Mouse (Mus musculus): ENCODE measurements at regions not wholly inside any gene's neighbourhood (a gene's known extent, or its start where the extent isn't known, plus 50 kb on each side); places are given as distances from the start of the nearest gene placed in this dataset.
A peak's percentile ranks its signal among the peaks of the same experiment; 100 is the strongest.

DNA sequence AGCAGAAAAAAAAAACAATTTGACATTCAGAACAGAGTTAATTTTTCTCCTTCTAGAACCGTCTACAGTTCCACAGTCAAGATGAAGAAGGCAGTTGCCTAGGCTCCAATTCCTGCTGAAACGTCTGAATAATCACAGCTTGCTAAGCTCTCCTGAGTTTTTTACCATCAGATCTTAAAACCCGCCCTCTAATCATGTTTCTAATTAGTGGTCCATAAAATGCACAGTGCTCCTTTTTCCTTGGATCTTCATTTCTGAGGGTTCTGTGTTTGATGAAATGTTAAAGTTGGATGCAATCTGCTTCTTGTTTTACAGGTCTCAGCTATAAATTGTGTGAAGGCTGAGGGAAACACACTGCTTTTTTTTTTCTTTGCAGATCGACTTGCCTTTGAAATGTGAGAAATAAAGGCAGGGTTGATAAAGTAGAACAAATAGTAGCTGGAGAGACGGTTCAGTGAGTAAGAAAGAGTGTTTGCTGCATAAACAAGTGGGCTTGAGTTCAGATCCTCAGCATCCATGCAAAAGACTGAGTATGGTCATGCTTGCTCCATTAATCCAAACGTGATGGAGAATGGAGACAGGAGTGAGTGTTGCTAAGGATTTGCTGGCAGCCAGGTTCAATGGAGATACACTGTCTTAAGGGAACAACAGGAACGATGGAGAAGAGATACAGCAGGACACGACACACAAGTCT, 499.3 kb downstream of the Nuf2 start:
- ATAC-seq (replicated peaks; ENCODE audit: insufficient number of reproducible peaks, low FRiP score, low TSS enrichment, low read depth), result no peak
- Histone ChIP-seq H3K27ac (replicated peaks; ENCODE audit: low read depth, low read length) (no peak overlapping the region), H3K4me3 (ENCODE audit: low read depth, low read length) (no peak overlapping the region), H3K27me3 (ENCODE audit: control insufficient read depth, insufficient read depth, low read length) (no peaks in the 10 kb centered on the region), H3K4me1 (ENCODE audit: control insufficient read depth, insufficient read depth, low read length) (no peaks in the 10 kb centered on the region), H3K4me2 (ENCODE audit: low read depth, low read length) (no peak overlapping the region), H3K9me3 (replicated peaks; ENCODE audit: control insufficient read depth, low read length) (no peaks in the 10 kb centered on the region), H3K36me3 (replicated peaks; ENCODE audit: control insufficient read depth, insufficient read depth, low read depth, low read length) (no peaks in the 10 kb centered on the region), H3K9ac (replicated peaks; ENCODE audit: low read length) (no peak overlapping the region)
- 59% methylated on average over 8 of the region's 8 CpGs for WGBS
- DNase-seq (ENCODE audit: low spot score), result peak; percentile 22

DNA sequence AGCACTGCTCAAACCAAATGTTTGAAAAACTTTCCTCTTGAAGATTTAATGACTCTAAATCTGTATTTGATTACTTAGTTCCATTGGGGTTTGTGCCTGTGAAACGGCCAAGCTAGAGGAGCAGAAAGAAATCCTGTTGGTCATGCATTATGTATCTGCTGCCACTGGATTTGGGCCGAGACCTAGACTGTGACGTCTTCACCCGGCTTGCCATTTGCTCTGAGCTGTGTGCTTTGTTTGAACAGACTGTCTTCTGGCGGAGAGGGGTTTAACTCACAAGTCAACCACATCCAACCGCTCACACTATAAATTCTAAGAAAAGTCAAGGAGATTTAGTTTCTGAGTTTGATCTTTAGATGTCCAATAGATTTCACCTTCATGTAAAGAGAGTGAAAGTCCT, 503.6 kb downstream of the Nuf2 start:
- no peak overlapping the region for H3K9ac ChIP-seq (replicated peaks; ENCODE audit: low read length)
- 53% methylated on average over 6 of the region's 6 CpGs for WGBS
- H3K27me3 ChIP-seq (ENCODE audit: control insufficient read depth, insufficient read depth, low read length), result no peaks in the 10 kb centered on the region
- ATAC-seq (replicated peaks; ENCODE audit: insufficient number of reproducible peaks, low FRiP score, low TSS enrichment, low read depth), result no peak
- H3K27ac ChIP-seq (replicated peaks; ENCODE audit: low read depth, low read length), result no peak overlapping the region
- H3K4me3 ChIP-seq (ENCODE audit: low read depth, low read length), result no peak overlapping the region
- H3K9me3 ChIP-seq (replicated peaks; ENCODE audit: control insufficient read depth, low read length), result no peaks in the 10 kb centered on the region
- H3K4me1 ChIP-seq (ENCODE audit: control insufficient read depth, insufficient read depth, low read length), result no peaks in the 10 kb centered on the region
- no peaks in the 10 kb centered on the region for H3K36me3 ChIP-seq (replicated peaks; ENCODE audit: control insufficient read depth, insufficient read depth, low read depth, low read length)
- DNase-seq (ENCODE audit: low spot score), result peak; percentile 5
- H3K4me2 ChIP-seq (ENCODE audit: low read depth, low read length), result no peak overlapping the region

DNA sequence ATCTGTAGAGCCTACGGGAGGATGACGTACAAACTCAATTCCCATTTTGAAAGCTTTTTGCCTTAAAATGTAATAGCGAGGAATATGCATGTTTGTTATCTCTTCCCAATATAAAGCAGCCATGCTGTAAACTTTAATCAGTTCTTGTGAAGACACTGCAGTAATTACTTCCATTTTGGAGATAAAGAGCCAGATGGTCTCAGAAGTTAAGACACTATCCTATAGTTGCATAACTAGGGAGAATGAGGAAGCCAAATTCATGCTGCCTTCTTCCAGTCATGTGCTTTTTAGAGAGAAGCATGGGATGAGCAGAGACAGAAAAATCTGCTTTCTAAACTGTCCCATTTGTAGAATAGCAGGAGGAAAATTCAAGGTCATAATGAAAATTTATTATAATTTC, 504.0 kb downstream of the Nuf2 start:
- DNase-seq (ENCODE audit: low spot score), result no peak
- H3K27ac ChIP-seq (replicated peaks; ENCODE audit: low read depth, low read length), result no peak overlapping the region
- no peak for ATAC-seq (replicated peaks; ENCODE audit: insufficient number of reproducible peaks, low FRiP score, low TSS enrichment, low read depth)
- H3K4me1 ChIP-seq (ENCODE audit: control insufficient read depth, insufficient read depth, low read length), result no peaks in the 10 kb centered on the region
- no peaks in the 10 kb centered on the region for H3K27me3 ChIP-seq (ENCODE audit: control insufficient read depth, insufficient read depth, low read length)
- no peaks in the 10 kb centered on the region for H3K36me3 ChIP-seq (replicated peaks; ENCODE audit: control insufficient read depth, insufficient read depth, low read depth, low read length)
- no peak overlapping the region for H3K4me2 ChIP-seq (ENCODE audit: low read depth, low read length)
- H3K9ac ChIP-seq (replicated peaks; ENCODE audit: low read length), result no peak overlapping the region
- H3K9me3 ChIP-seq (replicated peaks; ENCODE audit: control insufficient read depth, low read length), result no peaks in the 10 kb centered on the region
- 95% methylated on average over 3 of the region's 3 CpGs for WGBS
- H3K4me3 ChIP-seq (ENCODE audit: low read depth, low read length), result no peak overlapping the region

DNA sequence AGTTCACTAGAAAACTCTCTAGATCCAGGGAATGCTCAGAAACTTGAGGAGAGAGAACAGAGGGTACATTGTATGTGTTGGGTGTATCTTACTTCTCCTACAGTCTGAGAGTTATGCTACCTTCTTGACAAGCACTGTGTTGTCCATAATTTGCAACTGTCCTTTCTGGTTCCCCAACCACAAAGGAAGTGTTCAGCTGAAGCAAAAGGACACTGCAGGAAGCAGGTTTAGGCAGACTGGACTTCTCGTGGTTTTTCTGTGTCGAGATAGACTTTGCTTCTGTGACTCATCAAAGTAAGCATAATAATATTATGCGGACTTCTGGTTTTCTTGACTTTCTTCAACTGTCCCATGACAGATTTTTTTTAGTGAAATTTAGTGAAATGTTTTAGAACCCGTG, 506.7 kb downstream of the Nuf2 start:
- Histone ChIP-seq H3K36me3 (replicated peaks; ENCODE audit: control insufficient read depth, insufficient read depth, low read depth, low read length) (no peaks in the 10 kb centered on the region), H3K4me1 (ENCODE audit: control insufficient read depth, insufficient read depth, low read length) (no peaks in the 10 kb centered on the region), H3K9ac (replicated peaks; ENCODE audit: low read length) (no peak overlapping the region), H3K4me2 (ENCODE audit: low read depth, low read length) (no peak overlapping the region), H3K4me3 (ENCODE audit: low read depth, low read length) (no peak overlapping the region), H3K9me3 (replicated peaks; ENCODE audit: control insufficient read depth, low read length) (no peaks in the 10 kb centered on the region), H3K27me3 (ENCODE audit: control insufficient read depth, insufficient read depth, low read length) (no peaks in the 10 kb centered on the region), H3K27ac (replicated peaks; ENCODE audit: low read depth, low read length) (no peak overlapping the region)
- ATAC-seq (replicated peaks; ENCODE audit: insufficient number of reproducible peaks, low FRiP score, low TSS enrichment, low read depth) (no peak), DNase-seq (ENCODE audit: low spot score) (no peak)
- 85% methylated on average over 4 of the region's 4 CpGs for WGBS

DNA sequence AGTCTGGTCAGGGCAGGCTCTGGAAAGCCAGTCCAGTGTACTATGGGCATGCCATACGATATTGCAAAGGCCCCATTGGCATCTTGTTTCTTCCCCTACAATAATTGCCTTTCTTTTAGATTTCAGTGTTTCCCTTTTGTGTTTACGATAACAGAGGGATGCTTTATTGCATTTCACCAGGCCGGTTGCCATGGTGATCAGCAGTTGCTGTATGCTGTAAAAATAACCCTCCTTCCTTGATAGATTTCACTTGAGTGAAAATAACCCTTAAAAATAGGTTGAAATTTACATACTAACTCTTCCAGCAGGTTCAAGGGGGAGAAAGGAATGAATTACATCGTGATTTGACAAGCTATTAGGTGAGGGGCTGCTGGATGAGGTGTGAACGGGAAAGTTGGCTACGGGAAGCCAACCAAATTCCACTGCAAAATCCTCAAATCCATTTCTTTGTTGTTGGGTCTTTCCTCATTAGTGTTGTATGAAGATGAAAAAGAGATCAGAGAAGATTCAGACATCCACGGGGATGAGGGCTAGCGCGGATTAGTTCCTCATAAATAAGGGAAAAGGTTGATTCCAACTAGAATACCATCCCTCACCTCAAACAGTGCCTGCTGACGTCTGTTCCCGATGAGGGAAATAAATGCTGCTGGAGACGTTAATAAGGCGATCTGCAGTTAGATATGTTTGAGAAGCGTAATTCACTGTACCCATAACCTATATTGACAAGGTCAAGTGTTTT, 539.6 kb downstream of the Nuf2 start:
- ATAC-seq (replicated peaks; ENCODE audit: insufficient number of reproducible peaks, low FRiP score, low TSS enrichment, low read depth), result no peak
- Histone ChIP-seq H3K4me1 (ENCODE audit: control insufficient read depth, insufficient read depth, low read length) (no peaks in the 10 kb centered on the region), H3K9me3 (replicated peaks; ENCODE audit: control insufficient read depth, low read length) (no peaks in the 10 kb centered on the region), H3K27me3 (ENCODE audit: control insufficient read depth, insufficient read depth, low read length) (no peaks in the 10 kb centered on the region), H3K4me2 (ENCODE audit: low read depth, low read length) (no peak overlapping the region), H3K9ac (replicated peaks; ENCODE audit: low read length) (no peak overlapping the region), H3K27ac (replicated peaks; ENCODE audit: low read depth, low read length) (no peak overlapping the region), H3K4me3 (ENCODE audit: low read depth, low read length) (no peak overlapping the region), H3K36me3 (replicated peaks; ENCODE audit: control insufficient read depth, insufficient read depth, low read depth, low read length) (no peaks in the 10 kb centered on the region)
- DNase-seq (ENCODE audit: low spot score), result no peak
- 88% methylated on average over 14 of the region's 14 CpGs for WGBS

DNA sequence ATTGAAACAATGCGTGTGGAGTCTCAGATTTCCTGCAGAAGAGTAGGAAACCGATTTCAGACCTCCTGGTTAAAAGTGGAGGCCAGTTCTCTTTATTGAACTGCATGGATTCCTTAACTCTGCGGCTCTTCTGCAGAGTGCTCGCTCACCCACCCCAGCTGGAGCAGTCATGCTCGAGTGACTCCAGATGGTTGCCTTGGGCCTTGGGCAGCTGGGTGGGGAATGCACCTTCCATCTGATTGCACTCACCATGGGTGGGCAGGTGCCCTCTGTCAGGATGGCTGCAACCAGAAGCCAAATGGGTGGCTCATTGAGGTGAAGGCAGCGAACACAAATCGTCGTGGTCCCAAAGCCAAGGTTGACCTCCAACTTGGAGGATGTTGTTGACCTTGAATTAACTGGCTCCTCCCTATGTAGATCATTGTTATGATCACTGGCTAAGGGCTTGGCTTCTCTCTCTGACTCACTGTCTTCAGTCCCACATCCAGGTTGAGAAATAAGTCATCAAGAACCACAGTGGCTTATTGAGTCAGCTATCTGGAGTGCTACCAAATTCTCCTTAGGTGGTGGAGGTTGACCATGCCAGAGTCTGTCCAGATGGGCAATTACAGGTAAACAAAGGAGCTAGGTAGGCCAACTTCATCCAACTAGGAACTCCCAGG, 543.1 kb upstream of the Pbx1 start:
- DNase-seq (ENCODE audit: low spot score) (peak; percentile 44), ATAC-seq (replicated peaks; ENCODE audit: insufficient number of reproducible peaks, low FRiP score, low TSS enrichment, low read depth) (no peak)
- no peak overlapping the region for H3K4me3 ChIP-seq (ENCODE audit: low read depth, low read length)
- H3K9ac ChIP-seq (replicated peaks; ENCODE audit: low read length), result no peak overlapping the region
- 67% methylated on average over 8 of the region's 8 CpGs for WGBS
- H3K9me3 ChIP-seq (replicated peaks; ENCODE audit: control insufficient read depth, low read length), result no peaks in the 10 kb centered on the region
- no peaks in the 10 kb centered on the region for H3K27me3 ChIP-seq (ENCODE audit: control insufficient read depth, insufficient read depth, low read length)
- no peak overlapping the region for H3K27ac ChIP-seq (replicated peaks; ENCODE audit: low read depth, low read length)
- no peaks in the 10 kb centered on the region for H3K36me3 ChIP-seq (replicated peaks; ENCODE audit: control insufficient read depth, insufficient read depth, low read depth, low read length)
- no peak overlapping the region for H3K4me2 ChIP-seq (ENCODE audit: low read depth, low read length)
- 0 out of 2 replicates have a peak, but pooled peaks cover 2% of the 10 kb centered on the region for H3K4me1 ChIP-seq (ENCODE audit: control insufficient read depth, insufficient read depth, low read length)

DNA sequence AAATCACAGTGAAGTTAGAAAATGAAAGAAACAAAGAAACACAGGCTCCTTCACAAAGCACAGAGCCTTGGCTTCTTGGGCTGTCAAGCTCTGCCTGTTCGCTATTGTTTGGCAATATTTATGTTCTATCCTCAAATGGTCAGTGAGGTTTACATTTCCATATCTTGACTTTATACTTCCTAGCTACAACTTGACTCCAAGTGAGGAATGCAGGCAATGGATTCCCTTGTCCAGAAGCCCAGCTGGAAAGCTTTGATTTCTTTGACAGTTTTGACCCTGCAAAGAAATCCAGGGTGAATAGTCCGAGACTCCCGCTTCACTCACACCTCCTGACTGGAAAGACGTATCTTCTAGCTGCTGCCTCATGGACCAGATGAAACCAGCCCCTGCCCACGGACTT, 537.3 kb upstream of the Pbx1 start:
- DNase-seq (ENCODE audit: low spot score), result no peak
- 56% methylated on average over 5 of the region's 5 CpGs for WGBS

DNA sequence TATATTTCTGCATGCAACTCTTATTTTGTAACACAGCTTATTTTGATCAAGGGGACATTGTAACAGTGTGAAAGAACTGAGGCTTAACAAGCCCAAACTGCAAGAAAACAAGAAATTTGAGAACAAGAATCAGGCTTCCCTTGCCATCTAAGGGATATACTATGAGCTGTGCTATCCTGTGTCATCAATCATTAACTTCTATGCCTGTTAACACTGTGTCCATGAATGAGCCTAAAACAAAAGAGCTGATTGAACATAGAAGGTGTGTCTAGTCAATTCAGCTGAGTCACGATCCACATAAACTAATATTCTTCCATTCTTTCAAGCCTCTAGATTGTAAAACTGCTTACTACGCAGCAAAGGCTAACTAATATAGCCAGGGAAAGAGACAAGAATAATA, 535.3 kb upstream of the Pbx1 start:
- Histone ChIP-seq H3K9ac (replicated peaks; ENCODE audit: low read length) (no peak overlapping the region), H3K4me1 (ENCODE audit: control insufficient read depth, insufficient read depth, low read length) (no peaks in the 10 kb centered on the region; the same call in 1 of the 2 replicates), H3K36me3 (replicated peaks; ENCODE audit: control insufficient read depth, insufficient read depth, low read depth, low read length) (no peaks in the 10 kb centered on the region), H3K4me3 (ENCODE audit: low read depth, low read length) (no peak overlapping the region), H3K4me2 (ENCODE audit: low read depth, low read length) (no peak overlapping the region), H3K27ac (replicated peaks; ENCODE audit: low read depth, low read length) (no peak overlapping the region), H3K27me3 (ENCODE audit: control insufficient read depth, insufficient read depth, low read length) (no peaks in the 10 kb centered on the region), H3K9me3 (replicated peaks; ENCODE audit: control insufficient read depth, low read length) (no peaks in the 10 kb centered on the region)
- WGBS, result 91% methylated on average over 2 of the region's 2 CpGs
- DNase-seq (ENCODE audit: low spot score) (no peak), ATAC-seq (replicated peaks; ENCODE audit: insufficient number of reproducible peaks, low FRiP score, low TSS enrichment, low read depth) (no peak)

More for the DNA sequence above, 537.3 kb upstream of the Pbx1 start:
- Histone ChIP-seq H3K9ac (replicated peaks; ENCODE audit: low read length) (no peak overlapping the region), H3K9me3 (replicated peaks; ENCODE audit: control insufficient read depth, low read length) (no peaks in the 10 kb centered on the region), H3K4me3 (ENCODE audit: low read depth, low read length) (no peak overlapping the region), H3K27me3 (ENCODE audit: control insufficient read depth, insufficient read depth, low read length) (no peaks in the 10 kb centered on the region), H3K36me3 (replicated peaks; ENCODE audit: control insufficient read depth, insufficient read depth, low read depth, low read length) (no peaks in the 10 kb centered on the region), H3K4me2 (ENCODE audit: low read depth, low read length) (no peak overlapping the region), H3K27ac (replicated peaks; ENCODE audit: low read depth, low read length) (no peak overlapping the region), H3K4me1 (ENCODE audit: control insufficient read depth, insufficient read depth, low read length) (no peaks in the 10 kb centered on the region; the same call in 1 of the 2 replicates)
- no peak for ATAC-seq (replicated peaks; ENCODE audit: insufficient number of reproducible peaks, low FRiP score, low TSS enrichment, low read depth)
